Mouse (Mus musculus): ENCODE data around the gene Ccdc91.

GRCm38 (mm10) chr6:147506496-147506895, 30.9 kb downstream of the Ccdc91 start:
- TF ChIP-seq CTCF (IDR thresholded peaks at IDR 0.05; ENCODE audit: borderline replicate concordance, control insufficient read depth, extremely low read depth, insufficient read depth, low read length, poor library complexity) (no peak), POLR2A (IDR thresholded peaks at IDR 0.05; ENCODE audit: control insufficient read depth, extremely low read depth, insufficient read depth, low read length, poor library complexity) (no peak)
